Mouse (Mus musculus) right cerebral cortex, postnatal 10 days (tissue): Measurements from ENCODE around the gene Rnf208.
A peak's percentile ranks its signal among the peaks of the same experiment; 100 is the strongest.
"Not testable (repeated sequence)": the region's sequence is repeated elsewhere in the genome, so short reads cannot be mapped to it uniquely, and the experiment has no call there.

Experiments used
- DNase-seq, 2 experiments: peaks; one replicate each; pipeline ENCODE4 v3.0.0; 2021; ENCODE audit warnings: low spot score in 2 of 2

Gene Rnf208

GRCm38 (mm10) chr2:25246183-25247072 lies 4.4 kb downstream of the Rnf208 start, which contains the start of gene AL732309.1:
Gene AL732309.1, minus strand, starts transcription at chr2:25246863.
- DNase-seq: no peak

GRCm38 (mm10) chr2:25252331-25252730 lies 10.3 kb downstream of the Rnf208 start:
- DNase-seq: no peak

GRCm38 (mm10) chr2:25255284-25255779 lies 13.3 kb downstream of the Rnf208 start, which contains the start of gene Tmem203:
Gene Tmem203, plus strand, starts transcription at chr2:25255439.
- DNase-seq: peak; percentile 92 to 93

GRCm38 (mm10) chr2:25256443-25257109 lies 14.5 kb downstream of the Rnf208 start:
- DNase-seq: peak in 1 of 2 experiments; percentile 56

GRCm38 (mm10) chr2:25257250-25257649 lies 15.2 kb downstream of the Rnf208 start:
- DNase-seq: not testable (repeated sequence)

- no peak for DNase-seq
Measured at GRCm38 (mm10) chr2:25258887-25259286, 16.8 kb downstream of the Rnf208 start.

GRCm38 (mm10) chr2:25261870-25262269 lies 19.8 kb downstream of the Rnf208 start:
- no peak for DNase-seq

GRCm38 (mm10) chr2:25262291-25262767 lies 20.3 kb downstream of the Rnf208 start, which contains the start of gene Tprn:
Gene Tprn, plus strand, starts transcription at chr2:25262618.
- peak; percentile 96 to 99 for DNase-seq

- DNase-seq: peak; percentile 58 to 65
Measured at GRCm38 (mm10) chr2:25262795-25263622, 21.0 kb downstream of the Rnf208 start.

GRCm38 (mm10) chr2:25263623-25264285 lies 21.7 kb downstream of the Rnf208 start:
- DNase-seq: peak in 1 of 2 experiments; percentile 28

- no peak for DNase-seq
Measured at GRCm38 (mm10) chr2:25264286-25264660, 22.2 kb downstream of the Rnf208 start.

- no peak for DNase-seq
Measured at GRCm38 (mm10) chr2:25264851-25265250, 22.8 kb downstream of the Rnf208 start.

GRCm38 (mm10) chr2:25265897-25266656 lies 24.0 kb downstream of the Rnf208 start:
- DNase-seq: no peak

GRCm38 (mm10) chr2:25266720-25267119 lies 24.7 kb downstream of the Rnf208 start:
- peak in 1 of 2 experiments; percentile 60 for DNase-seq

GRCm38 (mm10) chr2:25267241-25267640 lies 25.2 kb downstream of the Rnf208 start:
- no peak for DNase-seq

GRCm38 (mm10) chr2:25267746-25268309 lies 25.8 kb downstream of the Rnf208 start:
- no peak for DNase-seq

GRCm38 (mm10) chr2:25271827-25272511 lies 29.9 kb downstream of the Rnf208 start, which contains the start of the genes Ssna1 and Anapc2:
Gene Ssna1, minus strand, starts transcription at chr2:25272438.
Gene Anapc2, plus strand, starts transcription at chr2:25272478.
- DNase-seq: peak; percentile 98 to 99

GRCm38 (mm10) chr2:25272515-25272914 lies 30.5 kb downstream of the Rnf208 start:
- DNase-seq: peak in 1 of 2 experiments; percentile 37

- no peak for DNase-seq
Measured at GRCm38 (mm10) chr2:25273010-25273409, 31.0 kb downstream of the Rnf208 start.
